Mouse (Mus musculus) left cerebral cortex, adult 2 months (tissue): Measurements from ENCODE around the gene Pole4. TPM values are rescaled to one million over a fixed set of nuclear protein-coding genes. Genes with fewer than 3 reads are reported as not detected.

ENCODE experiments used
- DNase-seq, 2 experiments: peaks; one replicate each; pipeline ENCODE4 v3.0.0; 2021 to 2022; ENCODE audit warnings: low spot score in 2 of 2, mixed read lengths in 1 of 2; ENCODE audit errors: extremely low spot score in 1 of 2
- H3K27ac ChIP-seq: fragments of 200-600 bp; 2 replicates; pipeline ENCODE4 v1.8.1; 2022
- H3K4me3 ChIP-seq: fragments of 200-600 bp; 2 replicates; pipeline ENCODE4 v1.8.1; 2022
- CTCF ChIP-seq: fragments of 200-600 bp; IDR thresholded peaks from 2 replicates; pipeline ENCODE4 v1.8.1; 2022; ENCODE audit warnings: antibody characterized with exemption, mild to moderate bottlenecking, moderate library complexity
- intact Hi-C: fragments of 180-260 bp; cut with DNase I; formaldehyde crosslinking; loops from one replicate; pipeline ENCODE4 v1.15.1; 2025
- total RNA-seq, 2 experiments: library from RNA; stranded (reverse); gene quantifications; 2 replicates each; pipeline ENCODE4 v1.2.3; 2021

Pole4 gene
- total RNA-seq, 2 experiments from 2014 or later, result 26.0 to 31.6 TPM

DNA sequence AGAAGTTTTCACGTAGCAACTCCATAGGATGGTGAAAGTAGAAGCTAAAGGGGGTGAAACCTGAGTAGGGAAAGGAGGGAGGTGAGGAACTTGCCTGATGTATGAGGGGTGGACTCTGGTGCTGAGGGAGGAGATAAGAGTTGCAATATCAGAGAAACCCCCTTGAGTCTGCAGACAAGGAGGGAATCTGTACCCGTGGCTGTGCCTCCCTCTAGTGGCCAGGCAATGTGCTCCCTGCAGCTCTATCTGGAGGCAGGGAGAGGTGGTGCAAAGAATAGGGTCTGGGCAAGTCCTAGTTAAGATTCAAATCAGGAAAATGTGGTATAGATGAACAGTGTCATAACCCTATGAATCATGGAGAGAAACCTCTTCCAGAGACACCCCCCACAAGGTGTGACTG, 101.5 kb downstream of the Pole4 start:
- peak; percentile 87 for TF ChIP-seq CTCF
- H3K27ac ChIP-seq, result no peak overlapping the region
- no peak overlapping the region for H3K4me3 ChIP-seq
- peak; percentile 49 to 57 for DNase-seq
- intact Hi-C loops, result loop anchor here (1.0 to 5.0 kb wide), 2 partner anchors 481 to 627 kb away; no protein-coding TSS in a partner anchor

DNA sequence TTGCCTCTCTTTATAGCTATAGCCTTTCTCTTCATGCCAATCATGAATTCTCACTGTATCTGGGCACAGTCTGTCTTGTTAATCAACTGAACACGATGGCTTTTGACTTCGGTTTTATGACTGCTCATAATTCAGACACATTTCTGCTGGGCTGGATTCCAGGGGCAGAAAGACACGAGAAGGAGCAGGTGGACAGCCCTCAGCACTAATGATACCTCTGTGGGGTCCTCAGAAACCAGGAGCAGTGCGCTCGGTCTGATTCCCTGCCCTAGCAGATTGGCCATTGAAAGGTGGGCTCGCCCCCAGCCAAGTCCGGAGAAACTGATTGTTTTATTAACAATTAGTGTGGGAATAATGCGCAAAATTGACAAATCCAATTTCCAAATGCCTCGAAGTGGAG, 101.9 kb downstream of the Pole4 start:
- no peak for DNase-seq
- H3K27ac ChIP-seq, result no peak overlapping the region
- TF ChIP-seq CTCF, result no peak
- no peak overlapping the region for H3K4me3 ChIP-seq
- intact Hi-C loops, result loop anchor here (1.0 to 5.0 kb wide), 2 partner anchors 481 to 627 kb away; no protein-coding TSS in a partner anchor

GRCm38 (mm10) chr6:82595461-82596090, 109.6 kb downstream of the Pole4 start:
- no peak for DNase-seq
- intact Hi-C loops, result no loop called here
- no peak overlapping the region for H3K4me3 ChIP-seq
- no peak overlapping the region for H3K27ac ChIP-seq
- TF ChIP-seq CTCF, result no peak

GRCm38 (mm10) chr6:82589387-82589786, 115.8 kb downstream of the Pole4 start:
- intact Hi-C loops, result no loop called here
- no peak for DNase-seq

GRCm38 (mm10) chr6:82585396-82585795, 119.8 kb downstream of the Pole4 start:
- no peak overlapping the region for H3K27ac ChIP-seq
- intact Hi-C loops, result no loop called here
- no peak for DNase-seq

More at GRCm38 (mm10) chr6:82589387-82589786, 115.8 kb downstream of the Pole4 start:
- Histone ChIP-seq H3K27ac (no peak overlapping the region), H3K4me3 (no peak overlapping the region)
- no peak for TF ChIP-seq CTCF

GRCm38 (mm10) chr6:82575445-82575844, 129.7 kb downstream of the Pole4 start:
- DNase-seq, result no peak
- no peak overlapping the region for H3K4me3 ChIP-seq
- intact Hi-C loops, result no loop called here
- TF ChIP-seq CTCF, result no peak
- no peak overlapping the region for H3K27ac ChIP-seq

More at GRCm38 (mm10) chr6:82585396-82585795, 119.8 kb downstream of the Pole4 start:
- TF ChIP-seq CTCF, result no peak
- no peak overlapping the region for H3K4me3 ChIP-seq

Other genes with a start within 250 kb of the Pole4 start
- 1 to 10 TPM; 2.9 to 4.1 TPM for gene Hk2, start 69.1 kb upstream of the Pole4 start, total RNA-seq
- gene Sema4f, start 234.4 kb upstream of the Pole4 start, total RNA-seq, result 10 to 100 TPM; 39.4 to 40.7 TPM
- not detected for gene M1ap, start 241.5 kb upstream of the Pole4 start, total RNA-seq